Mouse (Mus musculus) G1E-ER4 (cell line): Measurements from ENCODE around the gene Acat1. TPM values are rescaled to one million over a fixed set of nuclear protein-coding genes. Genes with fewer than 3 reads are reported as not detected.

ENCODE experiments used
- GATA1 ChIP-seq: IDR thresholded peaks from one replicate; pipeline ENCODE4 v1.8.0; 2012; ENCODE audit warnings: low read length, inconsistent platforms
- polyA plus RNA-seq: library from polyadenylated mRNA; stranded (reverse); fragments of >175 nt; gene quantifications from 2 replicates; pipeline ENCODE4 v1.2.3, GENCODE M21; 2012

The Acat1 gene
- polyA plus RNA-seq = 36.6 and 68.7 TPM in 2 replicates

GRCm38 (mm10) chr9:53609968-53610781 lies at the start of gene Acat1:
Gene Acat1, minus strand, starts transcription at chr9:53610382.
- no peak for TF ChIP-seq GATA1

- no peak for TF ChIP-seq GATA1
Observed at GRCm38 (mm10) chr9:53634796-53635195, 24.6 kb upstream of the Acat1 start.

GRCm38 (mm10) chr9:53615246-53615645 lies 5.1 kb upstream of the Acat1 start:
- no peak for TF ChIP-seq GATA1

- TF ChIP-seq GATA1 = no peak
Observed at GRCm38 (mm10) chr9:53614286-53614685, 4.1 kb upstream of the Acat1 start.

DNA sequence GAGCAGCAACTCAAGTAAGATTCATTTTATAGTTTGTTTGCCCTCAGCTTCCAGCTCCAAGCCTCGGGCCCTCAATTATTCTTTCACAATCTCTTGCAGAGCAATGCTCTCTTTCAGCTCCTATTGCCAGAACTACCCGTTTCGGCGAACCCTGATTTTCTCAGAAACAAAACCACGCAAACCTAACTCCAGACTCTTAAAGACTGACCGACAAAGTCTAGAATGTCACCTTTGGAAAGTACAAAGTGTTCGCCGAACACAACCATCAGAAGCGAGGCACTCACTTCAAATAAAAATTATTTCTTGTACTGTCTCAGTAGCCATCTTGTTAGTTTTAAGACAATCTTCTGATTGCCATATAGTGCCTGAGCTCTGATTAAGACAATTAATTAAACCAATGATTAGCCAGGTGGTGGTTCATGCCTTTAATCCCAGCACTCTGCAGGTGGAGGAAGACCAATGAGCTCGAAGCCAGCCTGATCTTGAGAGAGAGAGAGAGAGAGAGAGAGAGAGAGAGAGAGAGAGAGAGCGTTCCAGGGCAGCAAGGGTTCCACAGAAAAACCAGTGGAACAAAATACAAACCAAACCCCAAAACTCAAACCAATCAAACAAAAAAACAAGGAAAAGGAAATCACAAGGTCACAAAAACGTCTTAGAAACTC lies 745 bp downstream of the Acat1 start:
- no peak for TF ChIP-seq GATA1

DNA sequence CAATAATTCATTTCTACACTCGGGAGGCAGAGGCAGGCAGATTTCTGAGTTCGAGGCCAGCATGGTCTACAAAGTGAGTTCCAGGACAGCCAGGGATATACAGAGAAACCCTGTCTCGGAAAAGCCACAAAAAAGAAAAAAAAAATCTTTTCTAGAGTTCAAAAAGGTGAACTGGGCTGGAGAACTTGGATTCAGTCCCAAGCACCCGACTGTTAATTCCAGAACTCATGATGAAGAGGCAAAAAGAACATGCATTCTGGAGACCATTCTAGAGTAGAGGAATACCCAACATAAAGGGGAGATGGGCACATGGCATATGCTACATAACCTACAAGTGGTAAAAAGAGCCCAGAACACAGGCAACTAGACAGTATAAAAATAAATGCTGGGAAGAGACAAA lies 2.4 kb downstream of the Acat1 start:
- no peak for TF ChIP-seq GATA1

GRCm38 (mm10) chr9:53607192-53607591 lies 3.0 kb downstream of the Acat1 start:
- TF ChIP-seq GATA1 = no peak

DNA sequence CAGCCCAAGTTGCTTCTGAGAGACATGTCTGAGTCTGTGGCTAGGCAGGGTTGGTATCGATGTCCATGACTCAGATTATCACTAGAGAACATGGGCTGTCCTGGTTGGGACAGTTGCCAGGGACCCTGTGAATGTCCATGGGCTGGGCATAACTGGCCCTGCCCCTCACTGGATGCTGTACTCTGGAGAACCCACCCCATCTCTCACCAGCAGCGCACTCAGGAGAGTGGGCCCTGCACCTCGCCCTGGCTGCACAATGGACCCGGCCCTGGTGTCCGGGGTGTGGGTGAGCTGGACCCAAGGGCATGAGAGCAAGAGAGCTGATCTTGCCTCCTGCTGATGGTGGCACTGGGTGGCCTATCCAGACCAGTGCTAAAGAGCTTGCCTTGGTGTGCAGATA lies 5.2 kb downstream of the Acat1 start:
- no peak for TF ChIP-seq GATA1

DNA sequence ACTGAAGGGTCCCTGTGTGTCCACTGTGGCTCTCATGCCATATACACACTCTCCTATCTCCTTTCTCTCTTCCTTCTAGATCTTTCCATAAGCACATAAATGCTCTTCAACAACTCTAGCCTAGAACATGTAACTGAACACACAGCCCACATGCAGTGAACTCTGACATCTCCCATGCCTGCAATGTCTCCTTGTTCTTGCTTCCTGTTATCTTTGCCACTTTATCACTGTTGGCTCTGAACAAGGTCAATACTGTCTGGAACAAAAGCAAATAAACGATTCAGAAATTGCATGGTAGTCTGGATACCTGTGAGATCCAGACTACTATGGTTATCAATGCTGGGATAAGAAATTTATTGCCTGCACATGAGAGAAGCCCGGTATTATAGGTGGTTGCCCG lies 6.3 kb downstream of the Acat1 start:
- no peak for TF ChIP-seq GATA1

GRCm38 (mm10) chr9:53603384-53603783 lies 6.8 kb downstream of the Acat1 start:
- no peak for TF ChIP-seq GATA1

GRCm38 (mm10) chr9:53601541-53601940 lies 8.6 kb downstream of the Acat1 start:
- TF ChIP-seq GATA1 = no peak

DNA sequence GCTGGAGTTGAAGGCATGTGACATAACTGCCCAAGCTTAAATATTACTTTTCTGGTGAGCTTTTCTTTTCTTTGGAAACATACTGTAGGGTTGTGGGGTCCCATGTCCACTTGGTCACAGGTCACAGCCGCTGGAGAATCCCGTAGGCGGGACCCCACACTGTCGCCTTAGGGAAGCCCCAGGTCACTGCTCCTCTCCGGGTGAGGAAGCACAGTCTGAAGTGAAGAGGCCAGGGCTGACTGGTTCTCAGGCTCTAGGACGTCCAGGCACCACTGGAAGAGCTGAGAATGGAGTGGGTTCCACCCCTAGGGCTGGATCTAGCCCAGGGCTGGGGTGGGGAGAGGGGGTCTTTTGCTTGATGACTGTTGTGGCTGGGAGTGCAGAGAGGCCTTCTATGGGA lies 11.6 kb downstream of the Acat1 start:
- TF ChIP-seq GATA1 = no peak

GRCm38 (mm10) chr9:53596971-53597600 lies 13.1 kb downstream of the Acat1 start:
- TF ChIP-seq GATA1 = no peak

DNA sequence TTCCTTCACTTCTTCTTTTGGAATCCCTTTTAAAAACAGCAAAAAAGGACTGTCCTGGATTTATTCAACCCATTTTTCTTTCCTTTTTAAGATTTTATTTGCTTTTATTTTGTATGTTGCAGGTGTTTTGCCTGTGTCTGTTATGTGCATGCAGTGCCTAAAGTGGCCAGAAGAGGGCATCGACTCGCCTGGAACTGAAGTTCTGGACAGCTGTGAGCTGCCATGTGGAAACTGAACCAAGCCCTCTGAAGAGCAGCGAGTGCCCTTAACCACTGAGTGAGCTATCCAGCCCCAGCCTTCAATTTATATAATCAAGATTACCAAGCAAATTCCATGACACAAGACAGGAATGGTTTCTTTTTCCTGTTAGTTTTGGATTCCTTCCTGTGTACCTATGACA lies 15.4 kb downstream of the Acat1 start:
- TF ChIP-seq GATA1 = no peak

DNA sequence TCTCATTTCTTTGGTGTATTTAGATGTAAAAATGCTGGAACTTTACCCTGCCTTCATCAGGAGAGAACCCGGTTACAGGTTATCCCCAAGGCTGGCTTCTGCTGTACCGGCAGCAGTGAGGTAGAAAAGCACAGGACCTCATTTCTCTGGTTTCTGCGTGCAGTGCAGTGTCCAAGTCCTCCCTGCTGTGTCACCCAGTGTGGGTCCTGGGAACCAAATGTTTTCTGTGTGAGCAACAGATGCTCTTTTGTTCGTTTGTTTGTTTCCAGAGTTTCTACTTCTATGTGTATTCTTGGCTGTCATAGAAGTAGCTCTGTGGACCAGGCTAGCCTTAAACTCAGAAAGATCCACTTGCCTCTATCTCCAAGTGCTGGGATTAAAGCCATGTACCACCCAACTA lies 28.3 kb downstream of the Acat1 start:
- no peak for TF ChIP-seq GATA1

DNA sequence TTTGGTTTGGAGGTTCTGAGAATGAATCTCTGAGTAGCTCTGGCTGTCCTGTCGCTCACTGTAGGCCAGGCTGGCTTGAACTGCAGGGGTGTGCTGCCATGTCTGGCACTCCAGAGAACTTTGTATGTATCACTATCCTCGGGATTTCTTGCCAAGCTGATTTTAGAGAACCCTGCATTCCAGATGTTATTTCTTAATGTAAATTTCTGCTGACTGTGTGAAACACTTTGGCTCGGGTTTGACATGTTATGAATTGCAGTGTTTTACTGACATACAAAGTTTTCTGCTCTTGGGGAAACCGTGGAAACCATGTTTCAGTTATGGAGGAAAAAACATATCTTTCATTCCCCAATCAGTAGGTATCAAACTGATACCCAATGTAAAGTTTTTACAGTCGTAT lies 34.5 kb downstream of the Acat1 start:
- TF ChIP-seq GATA1 = no peak

DNA sequence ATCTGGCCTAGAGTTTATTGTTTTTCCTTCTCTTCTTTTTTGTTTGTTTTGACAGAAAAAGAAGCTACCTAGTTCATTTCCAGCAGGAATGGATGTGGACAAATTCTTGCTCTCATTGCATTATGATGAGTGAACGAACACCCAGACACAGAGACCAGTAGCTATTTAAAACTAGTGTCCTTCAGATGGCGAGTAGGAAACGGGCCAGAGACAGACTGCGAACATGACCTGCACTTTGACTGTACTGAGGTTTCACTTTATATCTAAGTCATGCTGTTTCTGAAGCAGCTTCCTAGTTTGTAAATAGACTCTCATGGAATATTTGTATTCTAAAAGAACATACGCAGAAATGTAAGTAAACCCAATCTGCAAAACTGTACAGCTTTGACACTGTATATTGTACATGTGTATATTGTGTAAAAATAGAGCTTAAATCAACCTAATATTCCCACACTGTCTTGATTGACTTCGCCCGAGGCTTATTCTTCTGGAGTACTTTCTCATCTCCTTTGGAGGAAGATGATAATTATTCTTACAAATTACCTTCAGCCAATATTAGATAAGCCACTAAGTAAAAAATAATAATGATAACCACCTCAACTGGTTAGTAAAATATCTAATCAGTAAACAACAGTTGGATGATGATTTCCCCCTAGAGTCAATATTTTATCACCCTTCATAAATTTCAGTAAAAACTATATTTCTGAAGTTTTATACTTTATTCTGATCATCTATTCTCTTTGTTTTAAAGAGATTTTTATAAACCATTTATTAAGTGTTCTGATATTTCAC lies 37.5 kb downstream of the Acat1 start:
- TF ChIP-seq GATA1 = no peak
